Mouse (Mus musculus): Measurements from ENCODE around the gene Zfp655. TPM values are rescaled to one million over a fixed set of nuclear protein-coding genes. Genes with fewer than 3 reads are reported as not detected.
"Not testable (repeated sequence)": the region's sequence is repeated elsewhere in the genome, so short reads cannot be mapped to it uniquely, and the experiment has no call there.

Zfp655 gene
- polyA plus RNA-seq, 1 experiment: not detected

DNA sequence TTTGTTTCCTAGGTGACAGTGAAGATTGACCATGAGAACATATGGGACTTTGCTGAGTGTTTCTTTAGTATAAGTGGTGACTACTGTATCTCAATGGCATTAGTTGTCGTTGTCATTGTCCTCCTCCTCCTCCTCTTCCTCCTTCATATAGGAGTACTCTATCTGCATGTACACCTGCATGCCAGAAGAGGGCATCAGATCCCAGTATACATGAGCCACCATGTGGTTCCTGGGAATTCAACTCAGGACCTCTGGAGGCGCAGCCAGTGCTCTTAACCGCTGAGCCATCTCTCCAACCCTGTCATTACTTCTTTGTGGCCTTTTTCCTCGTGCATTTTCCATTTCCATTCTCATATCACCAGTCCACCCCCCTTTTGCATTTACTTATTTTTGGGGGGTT lies 16.8 kb upstream of the Zfp655 start:
- H3K4me3 ChIP-seq (ENCODE audit: insufficient read depth, low read depth, low read length): no peak overlapping the region
- no peaks in the 10 kb centered on the region for H3K4me1 ChIP-seq (ENCODE audit: control insufficient read depth, insufficient read depth, low read length)
- TF ChIP-seq CTCF (IDR thresholded peaks at IDR 0.05; ENCODE audit: insufficient read depth, low read depth, low read length): no peak
- TF ChIP-seq POLR2A (IDR thresholded peaks at IDR 0.05; ENCODE audit: insufficient read depth, low read depth, low read length): no peak
- 48% methylated on average over 4 of the region's 4 CpGs for WGBS
- no peak overlapping the region for H3K27ac ChIP-seq (ENCODE audit: insufficient read depth, low read depth, low read length)

DNA sequence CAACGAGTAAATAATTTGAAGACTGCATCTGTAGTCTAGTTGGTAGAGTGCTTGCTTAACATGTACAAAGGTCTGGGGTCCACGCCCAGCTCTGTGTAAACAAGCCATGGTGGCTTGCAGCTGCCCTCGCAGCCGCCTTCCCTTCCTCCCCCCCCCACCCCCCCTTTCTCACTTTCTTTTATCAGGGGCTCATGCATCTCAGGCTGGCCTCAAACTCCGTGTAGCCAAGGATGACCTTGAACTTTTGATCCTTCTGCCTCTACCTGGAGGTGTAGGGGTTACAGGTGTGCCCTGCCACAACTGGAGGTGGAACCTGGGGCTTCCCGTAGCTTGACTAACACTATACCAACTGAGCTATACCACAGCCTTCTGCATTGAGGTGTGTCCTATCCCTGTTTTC lies 13.8 kb upstream of the Zfp655 start:
- no peak overlapping the region for H3K4me3 ChIP-seq (ENCODE audit: insufficient read depth, low read depth, low read length)
- no peaks in the 10 kb centered on the region for H3K4me1 ChIP-seq (ENCODE audit: control insufficient read depth, insufficient read depth, low read length)
- no peak overlapping the region for H3K27ac ChIP-seq (ENCODE audit: insufficient read depth, low read depth, low read length)
- no peak for TF ChIP-seq CTCF (IDR thresholded peaks at IDR 0.05; ENCODE audit: insufficient read depth, low read depth, low read length)
- no peak for TF ChIP-seq POLR2A (IDR thresholded peaks at IDR 0.05; ENCODE audit: insufficient read depth, low read depth, low read length)
- WGBS: 92% methylated on average over 6 of the region's 6 CpGs

DNA sequence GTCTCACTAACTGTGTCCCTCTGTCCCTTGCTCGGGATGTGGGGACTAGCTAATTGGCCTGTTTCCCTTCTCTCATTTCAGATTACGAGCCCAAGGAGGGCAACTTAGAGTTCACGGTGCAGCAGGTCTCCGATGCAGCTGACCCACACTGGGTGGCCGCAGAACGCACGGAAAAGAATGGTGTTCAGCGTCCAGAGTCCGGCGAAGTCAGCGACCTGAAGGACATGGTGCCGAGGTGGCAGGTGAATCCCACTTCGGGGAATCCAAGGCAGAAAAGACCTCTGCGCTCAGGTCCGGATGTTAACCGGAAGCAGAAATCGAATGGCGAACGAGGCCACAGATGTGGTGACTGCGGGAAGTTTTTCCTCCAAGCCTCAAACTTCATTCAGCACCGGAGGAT lies 13.3 kb upstream of the Zfp655 start:
- TF ChIP-seq POLR2A (IDR thresholded peaks at IDR 0.05; ENCODE audit: insufficient read depth, low read depth, low read length) (no peak), CTCF (IDR thresholded peaks at IDR 0.05; ENCODE audit: insufficient read depth, low read depth, low read length) (no peak)
- Histone ChIP-seq H3K4me3 (ENCODE audit: insufficient read depth, low read depth, low read length) (no peak overlapping the region), H3K4me1 (ENCODE audit: control insufficient read depth, insufficient read depth, low read length) (no peaks in the 10 kb centered on the region), H3K27ac (ENCODE audit: insufficient read depth, low read depth, low read length) (no peak overlapping the region)
- WGBS: 96% methylated on average over 21 of the region's 21 CpGs

DNA sequence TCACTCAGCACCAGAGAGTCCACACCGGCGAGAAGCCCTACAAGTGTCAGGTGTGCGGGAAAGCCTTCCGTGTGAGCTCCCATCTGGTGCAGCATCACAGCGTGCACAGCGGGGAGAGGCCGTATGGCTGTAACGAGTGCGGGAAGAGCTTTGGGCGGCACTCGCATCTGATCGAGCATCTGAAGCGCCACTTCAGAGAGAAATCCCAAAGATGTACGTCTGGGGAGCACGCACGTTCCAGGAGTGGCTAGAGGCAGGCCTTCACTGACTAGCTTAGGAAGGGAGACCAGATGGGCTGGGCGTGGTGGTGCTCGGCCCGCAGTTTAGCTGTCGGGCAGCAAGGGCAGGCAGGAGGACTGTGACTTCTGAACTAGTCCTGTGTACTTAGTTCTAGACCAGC lies 12.8 kb upstream of the Zfp655 start:
- Histone ChIP-seq H3K27ac (ENCODE audit: insufficient read depth, low read depth, low read length) (no peak overlapping the region), H3K4me1 (ENCODE audit: control insufficient read depth, insufficient read depth, low read length) (no peaks in the 10 kb centered on the region), H3K4me3 (ENCODE audit: insufficient read depth, low read depth, low read length) (no peak overlapping the region)
- no peak for TF ChIP-seq CTCF (IDR thresholded peaks at IDR 0.05; ENCODE audit: insufficient read depth, low read depth, low read length)
- TF ChIP-seq POLR2A (IDR thresholded peaks at IDR 0.05; ENCODE audit: insufficient read depth, low read depth, low read length): no peak
- 95% methylated on average over 20 of the region's 20 CpGs for WGBS

DNA sequence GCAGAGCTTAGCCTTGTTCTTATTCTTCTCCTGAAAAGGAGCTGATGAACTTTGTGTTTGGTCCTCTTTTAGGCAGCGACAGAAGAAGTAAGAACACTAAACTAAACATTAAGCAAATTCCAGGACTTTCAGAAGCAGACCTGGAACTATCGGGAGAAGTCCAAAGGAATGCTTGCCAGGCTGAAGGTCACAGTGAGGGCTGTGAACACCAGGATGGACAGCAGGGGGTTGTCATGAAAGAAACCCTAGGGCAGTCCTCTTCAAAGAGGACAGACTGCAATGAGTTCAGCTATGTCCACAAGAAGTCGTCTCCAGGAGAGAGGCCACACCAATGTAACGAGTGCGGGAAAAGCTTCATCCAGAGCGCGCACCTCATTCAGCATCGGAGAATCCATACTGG lies 11.5 kb upstream of the Zfp655 start:
- 92% methylated on average over 8 of the region's 8 CpGs for WGBS
- H3K4me3 ChIP-seq (ENCODE audit: insufficient read depth, low read depth, low read length): no peak overlapping the region
- H3K4me1 ChIP-seq (ENCODE audit: control insufficient read depth, insufficient read depth, low read length): no peaks in the 10 kb centered on the region
- H3K27ac ChIP-seq (ENCODE audit: insufficient read depth, low read depth, low read length): no peak overlapping the region
- no peak for TF ChIP-seq POLR2A (IDR thresholded peaks at IDR 0.05; ENCODE audit: insufficient read depth, low read depth, low read length)
- TF ChIP-seq CTCF (IDR thresholded peaks at IDR 0.05; ENCODE audit: insufficient read depth, low read depth, low read length): no peak

DNA sequence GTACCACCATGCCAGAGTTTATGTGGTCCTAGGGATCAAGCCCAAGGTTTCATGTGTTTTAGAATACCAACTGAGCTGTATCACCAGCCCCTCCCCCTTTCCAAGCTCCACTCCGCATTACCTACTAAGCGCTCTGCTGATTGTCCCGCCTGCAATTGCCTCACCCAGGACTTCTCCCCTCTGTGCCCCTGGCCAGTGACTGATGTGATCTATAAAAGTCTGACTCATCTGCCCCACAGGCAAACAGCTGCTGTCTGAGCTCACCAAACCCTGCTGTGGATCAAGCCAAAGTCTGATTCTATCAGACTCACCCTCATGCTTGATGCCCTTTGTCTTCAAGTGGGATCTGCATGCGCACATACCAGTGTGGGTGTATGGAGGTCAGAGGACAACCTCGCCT lies 8.7 kb upstream of the Zfp655 start:
- no peak overlapping the region for H3K4me3 ChIP-seq (ENCODE audit: insufficient read depth, low read depth, low read length)
- no peaks in the 10 kb centered on the region for H3K4me1 ChIP-seq (ENCODE audit: control insufficient read depth, insufficient read depth, low read length)
- WGBS: 80% methylated on average over 5 of the region's 5 CpGs
- H3K27ac ChIP-seq (ENCODE audit: insufficient read depth, low read depth, low read length): no peak overlapping the region
- TF ChIP-seq POLR2A (IDR thresholded peaks at IDR 0.05; ENCODE audit: insufficient read depth, low read depth, low read length): no peak
- no peak for TF ChIP-seq CTCF (IDR thresholded peaks at IDR 0.05; ENCODE audit: insufficient read depth, low read depth, low read length)

DNA sequence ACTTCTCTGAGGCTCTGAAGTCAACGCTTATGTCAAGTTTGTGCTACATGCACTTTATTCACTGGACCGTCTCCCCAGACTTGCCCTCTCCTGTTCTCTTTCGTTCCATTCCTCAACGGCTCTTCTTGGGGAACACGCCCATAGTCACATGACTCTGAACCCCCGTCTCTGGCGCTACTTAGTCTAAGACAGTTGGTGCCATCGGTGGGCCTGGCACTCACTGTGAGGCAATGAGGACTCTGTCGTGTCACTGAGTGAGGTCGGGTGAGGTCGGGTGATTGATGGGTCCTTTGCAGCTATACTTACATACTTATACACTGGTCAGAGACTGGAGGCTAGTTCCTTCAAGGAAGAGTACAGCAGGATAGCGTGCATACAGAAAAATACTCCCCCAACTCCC lies 8.1 kb upstream of the Zfp655 start:
- Histone ChIP-seq H3K4me1 (ENCODE audit: control insufficient read depth, insufficient read depth, low read length) (no peaks in the 10 kb centered on the region), H3K27ac (ENCODE audit: insufficient read depth, low read depth, low read length) (no peak overlapping the region), H3K4me3 (ENCODE audit: insufficient read depth, low read depth, low read length) (no peak overlapping the region)
- no peak for TF ChIP-seq CTCF (IDR thresholded peaks at IDR 0.05; ENCODE audit: insufficient read depth, low read depth, low read length)
- TF ChIP-seq POLR2A (IDR thresholded peaks at IDR 0.05; ENCODE audit: insufficient read depth, low read depth, low read length): no peak
- 87% methylated on average over 12 of the region's 12 CpGs for WGBS

DNA sequence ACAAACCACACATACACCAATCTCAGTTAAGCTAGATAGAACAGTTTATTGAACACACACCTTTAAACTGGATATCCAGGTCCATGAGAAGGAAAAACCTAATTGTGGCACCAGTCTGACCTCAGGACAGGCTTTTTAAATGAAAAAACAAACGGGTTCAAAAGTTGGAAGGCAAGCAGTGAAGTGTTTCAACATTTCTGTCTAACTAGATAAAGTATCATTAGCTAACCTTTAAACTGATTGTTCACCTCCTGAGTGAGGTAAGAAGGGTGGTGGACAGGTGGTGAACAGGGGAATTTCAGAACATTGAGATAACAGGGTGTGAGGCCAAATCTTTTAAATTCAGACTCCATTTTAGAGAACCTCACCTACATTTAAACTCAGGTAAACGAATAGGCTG lies 5.1 kb upstream of the Zfp655 start:
- WGBS: 68% methylated on average over 2 of the region's 2 CpGs
- Histone ChIP-seq H3K4me1 (ENCODE audit: control insufficient read depth, insufficient read depth, low read length) (no peaks in the 10 kb centered on the region), H3K27ac (ENCODE audit: insufficient read depth, low read depth, low read length) (no peak overlapping the region), H3K4me3 (ENCODE audit: insufficient read depth, low read depth, low read length) (no peak overlapping the region)
- TF ChIP-seq CTCF (IDR thresholded peaks at IDR 0.05; ENCODE audit: insufficient read depth, low read depth, low read length) (no peak), POLR2A (IDR thresholded peaks at IDR 0.05; ENCODE audit: insufficient read depth, low read depth, low read length) (no peak)

DNA sequence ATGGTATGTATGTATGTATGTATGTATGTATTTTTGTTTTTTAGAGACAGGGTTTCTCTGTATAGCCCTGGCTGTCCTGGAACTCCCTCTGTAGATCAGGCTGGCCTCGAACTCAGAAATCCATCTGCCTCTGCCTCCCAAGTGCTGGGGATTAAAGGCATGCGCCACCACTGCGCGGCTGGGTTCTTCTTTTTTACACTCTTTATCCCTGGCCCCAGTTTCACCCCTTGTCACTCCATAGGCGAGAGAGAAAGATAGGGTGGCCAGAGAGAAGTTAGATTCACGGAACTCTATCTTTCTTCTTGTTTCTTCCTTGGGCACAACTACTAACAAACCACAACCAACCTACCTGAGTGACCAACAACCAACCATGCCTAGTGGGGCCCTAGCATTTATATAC lies 2.2 kb upstream of the Zfp655 start:
- WGBS: 80% methylated on average over 6 of the region's 6 CpGs
- H3K27ac ChIP-seq (ENCODE audit: insufficient read depth, low read depth, low read length); H3K4me1 ChIP-seq (ENCODE audit: control insufficient read depth, insufficient read depth, low read length); H3K4me3 ChIP-seq (ENCODE audit: insufficient read depth, low read depth, low read length): not testable (repeated sequence)

DNA sequence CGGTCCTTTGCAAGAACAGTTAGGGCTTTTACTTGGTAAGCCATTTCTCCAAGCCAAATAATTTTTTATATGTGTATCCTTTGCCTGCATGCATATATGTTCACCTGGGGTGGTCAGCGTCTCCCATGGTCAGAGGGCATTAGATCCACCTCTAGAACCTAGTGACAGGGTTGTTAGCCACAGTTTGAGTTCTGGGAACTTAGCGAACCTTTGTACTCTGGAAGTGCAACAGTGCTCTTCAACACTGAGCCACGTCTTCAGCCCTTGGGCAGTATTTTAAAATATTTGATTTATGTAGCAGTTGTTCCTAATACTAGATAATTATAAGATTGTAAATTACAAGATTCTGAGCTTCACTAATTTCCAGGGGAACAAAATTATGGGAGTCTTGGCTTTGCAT lies 874 bp upstream of the Zfp655 start:
- Histone ChIP-seq H3K4me1 (ENCODE audit: control insufficient read depth, insufficient read depth, low read length) (peaks cover 6% of the 10 kb centered on the region; the same call in 1 of the 2 replicates), H3K27ac (ENCODE audit: insufficient read depth, low read depth, low read length) (no peak overlapping the region), H3K4me3 (ENCODE audit: insufficient read depth, low read depth, low read length) (no peak overlapping the region)
- TF ChIP-seq POLR2A (IDR thresholded peaks at IDR 0.05; ENCODE audit: insufficient read depth, low read depth, low read length): no peak
- no peak for TF ChIP-seq CTCF (IDR thresholded peaks at IDR 0.05; ENCODE audit: insufficient read depth, low read depth, low read length)
- 74% methylated on average over 4 of the region's 4 CpGs for WGBS

Measured in olfactory bulb, adult 2 months (tissue).